Mouse (Mus musculus) MEL (cell line): ENCODE results near the gene Lpcat2b. TPM values are rescaled to one million over a fixed set of nuclear protein-coding genes. Genes with fewer than 3 reads are reported as not detected.

Experiments used
- DNase-seq: peaks from one replicate; pipeline ENCODE4 v3.0.0; 2011; ENCODE audit warnings: low read depth, low spot score
- H3K27ac ChIP-seq: 2 replicates; pipeline ENCODE4 v1.5.1; 2012; ENCODE audit warnings: low read depth, mild to moderate bottlenecking, control low read depth, low read length, moderate library complexity; ENCODE audit not compliant: control insufficient read depth
- H3K27me3 ChIP-seq, 2 experiments: fragments of 150-350 bp in 1 of 2; sonication (generic) in 1 of 2; 2 replicates each; pipeline ENCODE4 v1.6.1; 2012; ENCODE audit warnings: low read length in 2 of 2, mild to moderate bottlenecking in 2 of 2, improper control_type of control experiment in 1 of 2, moderate library complexity in 1 of 2; ENCODE audit not compliant: insufficient read depth in 2 of 2, control insufficient read depth in 1 of 2
- H3K36me3 ChIP-seq, 2 experiments: 2 replicates each; pipeline ENCODE4 v1.6.1; 2012 to 2014; ENCODE audit warnings: low read length in 2 of 2, improper control_type of control experiment in 1 of 2, inconsistent platforms in 1 of 2, mild to moderate bottlenecking in 1 of 2; ENCODE audit not compliant: insufficient read depth in 2 of 2, control insufficient read depth in 1 of 2
- H3K4me1 ChIP-seq, 2 experiments: fragments of 150-350 bp in 1 of 2; sonication (generic) in 1 of 2; 2 replicates each; pipeline ENCODE4 v1.6.1; 2012; ENCODE audit warnings: low read length in 2 of 2, improper control_type of control experiment in 1 of 2, mild to moderate bottlenecking in 1 of 2; ENCODE audit not compliant: insufficient read depth in 2 of 2, control insufficient read depth in 1 of 2
- H3K4me3 ChIP-seq, 2 experiments: fragments of 150-350 bp in 1 of 2; sonication (generic) in 1 of 2; 2 replicates each; pipeline ENCODE4 v1.5.1; 2012; ENCODE audit warnings: low read depth in 2 of 2, low read length in 2 of 2, mild to moderate bottlenecking in 2 of 2, moderate library complexity in 2 of 2, control low read depth in 1 of 2, improper control_type of control experiment in 1 of 2; ENCODE audit not compliant: control insufficient read depth in 1 of 2, insufficient read depth in 1 of 2
- H3K79me2 ChIP-seq: 2 replicates; pipeline ENCODE4 v1.6.1; 2012; ENCODE audit warnings: mild to moderate bottlenecking, low read length, moderate library complexity; ENCODE audit not compliant: control insufficient read depth, poor library complexity, insufficient read depth
- H3K9ac ChIP-seq: 2 replicates; pipeline ENCODE4 v1.6.1; 2012; ENCODE audit warnings: low read depth, mild to moderate bottlenecking, control low read depth, low read length, moderate library complexity; ENCODE audit not compliant: control insufficient read depth, poor library complexity, severe bottlenecking
- H3K9me3 ChIP-seq: fragments of 150-350 bp; sonication (generic); replicated peaks from 2 replicates; pipeline ENCODE4 v1.6.1; 2012; ENCODE audit warnings: mild to moderate bottlenecking, low read length, improper control_type of control experiment, moderate library complexity; ENCODE audit not compliant: insufficient read depth
- CHD1 ChIP-seq: IDR thresholded peaks from 2 replicates; pipeline ENCODE4 v1.6.1; 2012; ENCODE audit warnings: low read depth, mild to moderate bottlenecking, inconsistent platforms, low read length, improper control_type of control experiment
- CHD2 ChIP-seq: IDR thresholded peaks from 2 replicates; pipeline ENCODE4 v1.6.1; 2011; ENCODE audit warnings: low read length, improper control_type of control experiment
- CTCF ChIP-seq, 3 experiments: IDR thresholded peaks in 2 of 3; conservative IDR thresholded peaks in 1 of 3; 2 replicates each; pipeline ENCODE4 v1.5.1; 2011 to 2012; ENCODE audit warnings: low read length in 3 of 3, low read depth in 2 of 3, mild to moderate bottlenecking in 2 of 3, improper control_type of control experiment in 1 of 3, inconsistent platforms in 1 of 3, mixed read lengths in 1 of 3, moderate library complexity in 1 of 3; ENCODE audit not compliant: control insufficient read depth in 1 of 3, insufficient read depth in 1 of 3, poor library complexity in 1 of 3, severe bottlenecking in 1 of 3
- EP300 ChIP-seq, 2 experiments: IDR thresholded peaks; 2 replicates each; pipeline ENCODE4 v1.6.1; 2011; ENCODE audit warnings: improper control_type of control experiment in 2 of 2, low read length in 2 of 2, low read depth in 1 of 2, mild to moderate bottlenecking in 1 of 2
- ETS1 ChIP-seq: IDR thresholded peaks from 2 replicates; pipeline ENCODE4 v1.6.1; 2012; ENCODE audit warnings: low read depth, mild to moderate bottlenecking, inconsistent platforms, low read length, improper control_type of control experiment, moderate library complexity
- GABPA ChIP-seq: IDR thresholded peaks from 2 replicates; pipeline ENCODE4 v1.6.1; 2012; ENCODE audit warnings: low read depth, mild to moderate bottlenecking, inconsistent platforms, low read length, improper control_type of control experiment, moderate library complexity
- GATA1 ChIP-seq: IDR thresholded peaks from 2 replicates; pipeline ENCODE4 v1.6.1; 2011; ENCODE audit warnings: low read depth, low read length, improper control_type of control experiment
- JUND ChIP-seq: IDR thresholded peaks from 2 replicates; pipeline ENCODE4 v1.6.1; 2011; ENCODE audit warnings: low read depth, mild to moderate bottlenecking, improper control_type of control experiment, low read length
- KAT2A ChIP-seq: conservative IDR thresholded peaks from 2 replicates; pipeline ENCODE4 v1.6.1; 2012; ENCODE audit warnings: low read depth, low read length, improper control_type of control experiment, inconsistent platforms
- MYB ChIP-seq: IDR thresholded peaks from 2 replicates; pipeline ENCODE4 v1.6.1; 2011; ENCODE audit warnings: mild to moderate bottlenecking, low read depth, low read length, improper control_type of control experiment
- NRF1 ChIP-seq: IDR thresholded peaks from 2 replicates; pipeline ENCODE4 v1.6.1; 2014; ENCODE audit warnings: low read depth, mild to moderate bottlenecking, inconsistent platforms, low read length, improper control_type of control experiment, moderate library complexity; ENCODE audit not compliant: poor library complexity, insufficient read depth, severe bottlenecking
- POLR2AphosphoS2 ChIP-seq: IDR thresholded peaks from 2 replicates; pipeline ENCODE4 v1.6.1; 2011; ENCODE audit warnings: low read length, improper control_type of control experiment
- RAD21 ChIP-seq: IDR thresholded peaks from 2 replicates; pipeline ENCODE4 v1.6.1; 2011; ENCODE audit warnings: mild to moderate bottlenecking, low read depth, low read length, improper control_type of control experiment
- SIN3A ChIP-seq: IDR thresholded peaks from 2 replicates; pipeline ENCODE4 v1.6.1; 2012; ENCODE audit warnings: low read length, improper control_type of control experiment, inconsistent platforms
- SMC3 ChIP-seq: IDR thresholded peaks from 2 replicates; pipeline ENCODE4 v1.6.1; 2011; ENCODE audit warnings: low read depth, low read length, improper control_type of control experiment
- UBTF ChIP-seq: IDR thresholded peaks from 2 replicates; pipeline ENCODE4 v1.6.1; 2012; ENCODE audit warnings: low read depth, mild to moderate bottlenecking, inconsistent platforms, low read length, improper control_type of control experiment, moderate library complexity, borderline replicate concordance; ENCODE audit not compliant: insufficient read depth
- USF1 ChIP-seq: IDR thresholded peaks from 2 replicates; pipeline ENCODE4 v1.6.1; 2014; ENCODE audit warnings: low read depth, mild to moderate bottlenecking, inconsistent platforms, low read length, improper control_type of control experiment, moderate library complexity
- ZC3H11A ChIP-seq: IDR thresholded peaks from 2 replicates; pipeline ENCODE4 v1.6.1; 2012; ENCODE audit warnings: low read depth, mild to moderate bottlenecking, inconsistent platforms, low read length, improper control_type of control experiment
- ZMIZ1 ChIP-seq: IDR thresholded peaks from 2 replicates; pipeline ENCODE4 v1.6.1; 2012; ENCODE audit warnings: low read depth, mild to moderate bottlenecking, inconsistent platforms, low read length, improper control_type of control experiment, moderate library complexity
- ZNF384 ChIP-seq: IDR thresholded peaks from 2 replicates; pipeline ENCODE4 v1.6.1; 2012; ENCODE audit warnings: low read depth, mild to moderate bottlenecking, inconsistent platforms, low read length, improper control_type of control experiment
- polyA plus RNA-seq, 2 experiments: library from polyadenylated mRNA; stranded (reverse) in 1 of 2; unstranded in 1 of 2; fragments of >175 nt in 1 of 2; fragments of >200 nt in 1 of 2; gene quantifications; 2 replicates each; pipeline versions ENCODE4 v1.2.1 to v1.2.4; 2012; ENCODE audit warnings: low replicate concordance in 2 of 2, low read depth in 1 of 2; ENCODE audit not compliant: insufficient read length in 2 of 2, insufficient read depth in 1 of 2, missing spikeins in 1 of 2
- total RNA-seq: library from RNA; depleted of rRNA; stranded (reverse); fragments of 300-350 nt; gene quantifications from 2 replicates; pipeline ENCODE4 v1.2.3, GENCODE M21; 2012

Lpcat2b gene
- total and polyA plus RNA-seq, 3 experiments = not detected

DNA sequence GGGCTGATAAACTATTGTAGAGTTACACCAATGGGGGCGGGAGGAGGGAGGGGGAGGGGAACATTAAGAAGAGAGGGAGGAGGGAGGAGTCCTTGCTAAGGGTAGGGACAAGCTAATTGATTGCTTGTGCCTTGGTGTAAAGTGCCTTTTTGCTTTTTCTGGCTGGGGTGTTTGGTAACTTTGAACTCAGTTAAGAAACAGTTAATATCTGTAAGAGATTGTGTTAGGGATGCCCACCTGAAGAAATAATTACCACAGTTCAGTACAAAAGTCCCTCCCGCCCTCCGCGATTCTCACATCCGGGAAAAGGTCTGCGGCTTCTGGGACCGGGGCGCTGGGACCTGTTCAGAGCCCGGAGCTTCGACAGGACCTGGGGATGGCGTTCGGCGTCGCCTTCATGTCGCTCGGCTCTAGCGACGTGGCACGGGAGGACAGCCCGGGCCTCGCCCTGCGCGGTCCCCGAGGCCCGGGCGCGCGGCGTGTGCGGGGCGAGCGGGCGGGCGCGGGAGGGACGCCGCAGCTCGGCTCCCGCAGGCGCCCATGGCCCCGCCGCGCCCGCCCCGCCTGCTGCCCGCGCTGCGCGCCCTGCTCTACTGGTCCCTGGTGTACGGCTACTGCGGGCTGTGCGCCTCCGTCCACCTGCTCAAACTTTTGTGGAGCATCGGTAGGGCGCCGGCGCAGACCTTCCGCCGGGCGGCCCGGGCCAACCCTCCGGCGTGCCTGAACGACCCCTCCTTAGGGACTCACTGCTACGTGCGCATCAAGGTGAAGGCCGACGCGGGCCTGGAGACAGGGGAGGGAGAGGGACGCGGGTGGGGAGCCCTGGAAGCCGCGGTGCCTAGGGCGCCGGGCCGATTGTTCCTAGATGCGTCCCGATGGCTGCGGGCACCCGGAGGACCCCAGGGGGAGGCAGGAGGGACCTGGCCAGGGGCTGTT is 28.1 kb upstream of the Lpcat2b start:
- H3K9ac ChIP-seq = no peak overlapping the region
- H3K4me3 ChIP-seq = no peak overlapping the region
- no peaks in the 10 kb centered on the region for H3K36me3 ChIP-seq
- no peaks in the 10 kb centered on the region for H3K9me3 ChIP-seq
- no peaks in the 10 kb centered on the region for H3K4me1 ChIP-seq
- H3K79me2 ChIP-seq = no peaks in the 10 kb centered on the region
- H3K27ac ChIP-seq = no peak overlapping the region
- no peak for DNase-seq
- no peak for TF ChIP-seq UBTF
- no peak for TF ChIP-seq ZNF384
- TF ChIP-seq CHD2 = no peak
- TF ChIP-seq SMC3 = no peak
- no peak for TF ChIP-seq RAD21
- TF ChIP-seq SIN3A = no peak
- TF ChIP-seq POLR2AphosphoS2 = no peak
- no peak for TF ChIP-seq JUND
- no peak for TF ChIP-seq ZC3H11A
- no peak for TF ChIP-seq ZMIZ1
- no peak for TF ChIP-seq USF1
- no peak for TF ChIP-seq GABPA
- no peaks in the 10 kb centered on the region for H3K27me3 ChIP-seq

DNA sequence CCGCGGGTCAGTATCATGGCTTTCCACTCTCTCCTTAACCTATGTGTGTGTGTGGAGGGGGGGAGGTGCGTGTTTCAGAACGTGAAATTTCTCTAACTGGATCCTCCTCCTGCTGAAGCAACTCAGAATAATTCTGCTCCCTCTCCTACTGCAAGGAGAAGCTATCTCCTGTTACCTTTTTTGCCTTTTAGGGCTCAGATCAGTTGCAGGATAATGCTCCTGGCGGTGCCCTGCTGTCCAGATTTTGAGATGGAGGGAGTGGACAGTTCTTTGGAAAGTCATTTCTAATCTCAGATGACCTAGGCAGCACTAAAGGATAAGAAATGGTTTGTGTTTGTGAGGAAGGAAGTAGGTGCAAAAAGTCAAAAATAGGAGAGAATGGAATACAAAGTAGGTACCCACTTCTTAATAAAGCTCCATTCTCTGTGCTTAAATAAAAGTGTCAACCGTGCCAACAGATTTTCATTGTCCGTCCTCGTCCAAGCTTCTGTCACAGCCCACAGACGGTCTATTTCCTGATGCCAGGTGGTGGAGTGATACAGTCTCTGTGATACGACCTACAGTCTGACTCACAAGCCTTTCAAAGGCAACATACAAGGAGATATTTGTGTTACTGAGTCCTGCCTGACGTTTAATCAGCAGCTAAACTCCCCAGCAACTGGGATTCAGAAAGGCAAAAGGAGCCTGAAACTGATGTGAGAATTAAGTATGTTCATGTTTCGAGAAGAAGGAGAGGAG is 27.2 kb upstream of the Lpcat2b start:
- Histone ChIP-seq H3K4me1 (no peaks in the 10 kb centered on the region), H3K36me3 (no peaks in the 10 kb centered on the region), H3K27me3 (no peaks in the 10 kb centered on the region), H3K9me3 (no peaks in the 10 kb centered on the region), H3K4me3 (no peak overlapping the region), H3K27ac (no peak overlapping the region), H3K9ac (no peak overlapping the region), H3K79me2 (no peaks in the 10 kb centered on the region)
- no peak for DNase-seq
- TF ChIP-seq CHD1 (no peak), CTCF (IDR thresholded peaks at IDR 0.05 in 2 of 3, conservative IDR thresholded peaks at IDR 0.05 in 1 of 3; ENCODE audit: control insufficient read depth in 1 of 3, insufficient read depth in 1 of 3, low read depth in 2 of 3, low read length in 3 of 3, poor library complexity in 1 of 3, severe bottlenecking in 1 of 3) (no peak), ETS1 (no peak), EP300 (IDR thresholded peaks at IDR 0.05; ENCODE audit: low read depth in 1 of 2, low read length in 2 of 2) (no peak), CHD2 (no peak), NRF1 (no peak), ZNF384 (no peak), KAT2A (no peak), MYB (no peak), GATA1 (no peak), GABPA (no peak)
